Mouse (Mus musculus) v-Abl transformed pro-B cells (cell line): ENCODE measurements around the gene Usp6nl.

Source experiments
- in situ Hi-C, 2 experiments: fragments of 400-800 bp; cut with MboI; formaldehyde crosslinking; loops; one replicate each; pipeline ENCODE4 v1.15.1; 2025; ENCODE audit not compliant: unreplicated experiment in 2 of 2

The Usp6nl gene

GRCm38 (mm10) chr2:6322376-6322901, at the start of gene Usp6nl:
Gene Usp6nl, plus strand, starts transcription at chr2:6322667.
- in situ Hi-C loops, result no loop called here

- in situ Hi-C loops, result no loop called here
Measured at GRCm38 (mm10) chr2:6273392-6273845, 49.0 kb upstream of the Usp6nl start.

- in situ Hi-C loops, result no loop called here
Measured at GRCm38 (mm10) chr2:6278813-6279530, 43.5 kb upstream of the Usp6nl start.

- in situ Hi-C loops, result no loop called here
Measured at GRCm38 (mm10) chr2:6279614-6280301, 42.7 kb upstream of the Usp6nl start.

- in situ Hi-C loops, result no loop called here
Measured at GRCm38 (mm10) chr2:6283569-6283968, 38.9 kb upstream of the Usp6nl start.

- in situ Hi-C loops, result no loop called here
Measured at GRCm38 (mm10) chr2:6284784-6285183, 37.7 kb upstream of the Usp6nl start.

- in situ Hi-C loops, result no loop called here
Measured at GRCm38 (mm10) chr2:6285794-6286193, 36.7 kb upstream of the Usp6nl start.

- in situ Hi-C loops, result no loop called here
Measured at GRCm38 (mm10) chr2:6293825-6294444, 28.5 kb upstream of the Usp6nl start.

GRCm38 (mm10) chr2:6294993-6295628, 27.4 kb upstream of the Usp6nl start:
- in situ Hi-C loops, result no loop called here

- in situ Hi-C loops, result no loop called here
Measured at GRCm38 (mm10) chr2:6304768-6305167, 17.7 kb upstream of the Usp6nl start.

- in situ Hi-C loops, result no loop called here
Measured at GRCm38 (mm10) chr2:6306861-6307260, 15.6 kb upstream of the Usp6nl start.

- in situ Hi-C loops, result no loop called here
Measured at GRCm38 (mm10) chr2:6309373-6309821, 13.1 kb upstream of the Usp6nl start.

- in situ Hi-C loops, result no loop called here
Measured at GRCm38 (mm10) chr2:6312764-6313163, 9.7 kb upstream of the Usp6nl start.

- in situ Hi-C loops, result no loop called here
Measured at GRCm38 (mm10) chr2:6313733-6314132, 8.7 kb upstream of the Usp6nl start.

- in situ Hi-C loops, result no loop called here
Measured at GRCm38 (mm10) chr2:6320153-6320552, 2.3 kb upstream of the Usp6nl start.

- in situ Hi-C loops, result no loop called here
Measured at GRCm38 (mm10) chr2:6321769-6322375, 595 bp upstream of the Usp6nl start.

- in situ Hi-C loops, result no loop called here
Measured at GRCm38 (mm10) chr2:6322938-6323521, 563 bp downstream of the Usp6nl start.

GRCm38 (mm10) chr2:6325646-6326045, 3.2 kb downstream of the Usp6nl start:
- in situ Hi-C loops, result no loop called here

- in situ Hi-C loops, result no loop called here
Measured at GRCm38 (mm10) chr2:6328927-6329326, 6.5 kb downstream of the Usp6nl start.

GRCm38 (mm10) chr2:6330756-6331155, 8.3 kb downstream of the Usp6nl start:
- in situ Hi-C loops, result no loop called here
